Mouse (Mus musculus) v-Abl transformed pro-B cells (cell line): Measurements from ENCODE around the gene Sprn.

ENCODE experiments used
- in situ Hi-C, 2 experiments: fragments of 400-800 bp; cut with MboI; formaldehyde crosslinking; loops; one replicate each; pipeline ENCODE4 v1.15.1; 2025; ENCODE audit not compliant: unreplicated experiment in 2 of 2

Gene Sprn

GRCm38 (mm10) chr7:140153829-140154217 lies 854 bp downstream of the Sprn start:
- in situ Hi-C loops = loop anchor here (10.0 to 25.0 kb wide), 2 partner anchors 179 to 633 kb away; partner anchors contain the start of genes 6430531B16Rik (in 1 of the 2) and Syce1 (in 1 of the 2)

GRCm38 (mm10) chr7:140153383-140153782 lies 1.3 kb downstream of the Sprn start:
- in situ Hi-C loops = loop anchor here (10.0 to 25.0 kb wide), 2 partner anchors 179 to 634 kb away; partner anchors contain the start of genes 6430531B16Rik (in 1 of the 2) and Syce1 (in 1 of the 2)

- in situ Hi-C loops = loop anchor here (5.0 to 25.0 kb wide), 4 partner anchors 62 to 1918 kb away; partner anchors contain the start of genes Caly (in 2 of the 2), Inpp5a (in 1 of the 2) and Mob2 (in 1 of the 2)
Observed at GRCm38 (mm10) chr7:140144550-140144949, 10.1 kb downstream of the Sprn start.

GRCm38 (mm10) chr7:140141350-140141749 lies 13.3 kb downstream of the Sprn start:
- in situ Hi-C loops = loop anchor here (5.0 to 25.0 kb wide), 4 partner anchors 59 to 1921 kb away; partner anchors contain the start of genes Caly (in 2 of the 2), Inpp5a (in 1 of the 2) and Mob2 (in 1 of the 2)

GRCm38 (mm10) chr7:140138021-140138310 lies 16.7 kb downstream of the Sprn start:
- in situ Hi-C loops = loop anchor here in 1 of 2 experiments (25.0 kb wide), 2 partner anchors 751 to 1924 kb away; partner anchors contain the start of genes Inpp5a and Mob2

GRCm38 (mm10) chr7:140137135-140138020 lies 17.3 kb downstream of the Sprn start, which contains the start of gene Mtg1:
Gene Mtg1, plus strand, starts transcription at chr7:140137564.
- in situ Hi-C loops = loop anchor here in 1 of 2 experiments (25.0 kb wide), 2 partner anchors 750 to 1925 kb away; partner anchors contain the start of genes Inpp5a and Mob2

GRCm38 (mm10) chr7:140135106-140135770 lies 19.4 kb downstream of the Sprn start:
- in situ Hi-C loops = loop anchor here in 1 of 2 experiments (25.0 kb wide), 2 partner anchors 748 to 1927 kb away; partner anchors contain the start of genes Inpp5a and Mob2

- in situ Hi-C loops = loop anchor here in 1 of 2 experiments (25.0 kb wide), 2 partner anchors 747 to 1928 kb away; partner anchors contain the start of genes Inpp5a and Mob2
Observed at GRCm38 (mm10) chr7:140134033-140134432, 20.6 kb downstream of the Sprn start.

GRCm38 (mm10) chr7:140132184-140132583 lies 22.5 kb downstream of the Sprn start:
- in situ Hi-C loops = loop anchor here in 1 of 2 experiments (25.0 kb wide), 2 partner anchors 745 to 1930 kb away; partner anchors contain the start of genes Inpp5a and Mob2

- in situ Hi-C loops = loop anchor here in 1 of 2 experiments (25.0 kb wide), 2 partner anchors 741 to 1934 kb away; partner anchors contain the start of genes Inpp5a and Mob2
Observed at GRCm38 (mm10) chr7:140127911-140128310, 26.8 kb downstream of the Sprn start.

GRCm38 (mm10) chr7:140126934-140127333 lies 27.7 kb downstream of the Sprn start:
- in situ Hi-C loops = loop anchor here in 1 of 2 experiments (25.0 kb wide), 2 partner anchors 740 to 1935 kb away; partner anchors contain the start of genes Inpp5a and Mob2

- in situ Hi-C loops = loop anchor here in 1 of 2 experiments (25.0 kb wide), 2 partner anchors 739 to 1936 kb away; partner anchors contain the start of genes Inpp5a and Mob2
Observed at GRCm38 (mm10) chr7:140126022-140126350, 28.7 kb downstream of the Sprn start.

- in situ Hi-C loops = loop anchor here in 1 of 2 experiments (25.0 kb wide), 2 partner anchors 738 to 1937 kb away; partner anchors contain the start of genes Inpp5a and Mob2
Observed at GRCm38 (mm10) chr7:140125278-140126021, 29.2 kb downstream of the Sprn start.

- in situ Hi-C loops = loop anchor here (25.0 kb wide), 2 partner anchors 938 to 1212 kb away; partner anchors contain the start of genes Bnip3 (in 2 of the 2) and B4galnt4 (in 1 of the 2)
Observed at GRCm38 (mm10) chr7:140124382-140124781, 30.3 kb downstream of the Sprn start.

- in situ Hi-C loops = loop anchor here (25.0 kb wide), 2 partner anchors 940 to 1210 kb away; partner anchors contain the start of genes Bnip3 (in 2 of the 2) and B4galnt4 (in 1 of the 2)
Observed at GRCm38 (mm10) chr7:140122765-140123164, 31.9 kb downstream of the Sprn start.

GRCm38 (mm10) chr7:140121338-140121910 lies 33.3 kb downstream of the Sprn start:
- in situ Hi-C loops = loop anchor here (25.0 kb wide), 2 partner anchors 941 to 1209 kb away; partner anchors contain the start of genes Bnip3 (in 2 of the 2) and B4galnt4 (in 1 of the 2)

- in situ Hi-C loops = loop anchor here (25.0 kb wide), 2 partner anchors 942 to 1208 kb away; partner anchors contain the start of genes Bnip3 (in 2 of the 2) and B4galnt4 (in 1 of the 2)
Observed at GRCm38 (mm10) chr7:140120484-140120883, 34.2 kb downstream of the Sprn start.

- in situ Hi-C loops = loop anchor here (5.0 to 25.0 kb wide), 3 partner anchors 79 to 1204 kb away; partner anchors contain the start of genes Bnip3 (in 2 of the 2), Tubgcp2 (in 2 of the 2), Zfp511 (in 2 of the 2) and B4galnt4 (in 1 of the 2)
Observed at GRCm38 (mm10) chr7:140116329-140117054, 38.2 kb downstream of the Sprn start, which contains the start of gene Echs1. Gene Echs1, minus strand, starts transcription at chr7:140116476.
